Mouse (Mus musculus): ENCODE data around the gene E130114P18Rik.

The E130114P18Rik gene

GRCm38 (mm10) chr4:97751483-97752251 lies 26.2 kb downstream of the E130114P18Rik start:
- peak; percentile 71 for DNase-seq (ENCODE audit: low read depth)

GRCm38 (mm10) chr4:97751030-97751482 lies 26.8 kb downstream of the E130114P18Rik start:
- DNase-seq (ENCODE audit: low read depth), result peak; percentile 95

- DNase-seq (ENCODE audit: low read depth), result no peak
Measured at GRCm38 (mm10) chr4:97750401-97750800, 27.5 kb downstream of the E130114P18Rik start.

DNA sequence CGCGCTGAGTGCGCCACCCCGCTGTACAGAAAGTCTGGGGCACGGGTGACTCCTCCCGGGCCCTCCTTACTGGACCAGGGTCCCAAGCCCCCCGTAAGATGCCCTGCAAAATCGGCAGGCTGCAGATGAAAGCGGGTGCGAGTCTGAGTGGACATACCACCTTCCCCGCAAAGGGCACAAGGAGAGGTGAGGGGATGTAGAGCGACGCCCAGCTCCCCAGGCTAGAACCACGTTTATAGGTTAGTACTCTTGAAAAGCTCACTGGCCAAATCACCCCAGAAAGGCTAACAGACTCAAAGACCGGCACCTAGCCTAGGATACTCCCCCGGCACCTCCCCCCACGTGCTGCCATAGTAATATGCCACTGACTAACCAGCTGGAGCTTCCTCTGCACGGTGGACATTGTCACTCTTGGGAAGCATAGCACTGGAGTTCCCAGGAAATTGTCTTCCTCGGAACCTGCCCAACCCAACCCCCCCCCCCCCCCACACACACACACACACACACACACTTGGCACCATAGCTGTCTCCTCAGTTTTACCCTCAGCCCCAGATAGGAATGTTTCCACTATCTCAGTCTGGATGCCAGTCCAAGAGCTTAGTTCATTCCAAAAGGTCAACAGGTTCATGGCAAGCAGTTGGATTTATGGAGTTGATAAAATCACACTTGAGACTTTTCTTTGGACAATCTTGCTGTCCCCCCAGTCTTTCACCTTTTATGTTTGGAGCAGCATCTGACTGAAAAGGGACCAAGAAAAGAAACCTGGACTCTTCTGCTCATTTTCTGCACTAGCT lies 31.6 kb downstream of the E130114P18Rik start:
- peak; percentile 24 for DNase-seq (ENCODE audit: low read depth)

GRCm38 (mm10) chr4:97745296-97746105 lies 32.4 kb downstream of the E130114P18Rik start:
- DNase-seq (ENCODE audit: low read depth), result peak; percentile 77

DNA sequence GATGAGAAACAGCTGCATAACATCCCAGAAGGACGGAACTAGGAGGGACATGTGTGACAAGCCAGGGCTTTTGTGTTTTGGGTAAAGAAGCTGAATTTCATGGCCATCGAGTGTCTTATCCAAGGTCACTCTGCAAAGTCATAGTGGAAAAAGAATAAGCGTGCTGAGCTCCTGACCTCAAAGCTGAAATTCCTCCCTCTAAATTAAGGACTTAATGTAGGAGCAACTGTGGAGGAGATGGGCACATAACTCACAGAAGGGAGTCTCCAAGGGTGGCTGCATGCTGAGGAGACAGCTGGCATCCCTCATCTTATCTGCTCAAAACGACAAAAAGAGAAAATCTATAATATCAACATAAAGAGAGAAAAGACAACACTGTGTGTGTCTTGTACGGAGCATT lies 33.9 kb downstream of the E130114P18Rik start:
- no peak for DNase-seq (ENCODE audit: low read depth)

GRCm38 (mm10) chr4:97733392-97733791 lies 44.5 kb downstream of the E130114P18Rik start:
- DNase-seq (ENCODE audit: low read depth), result no peak

DNA sequence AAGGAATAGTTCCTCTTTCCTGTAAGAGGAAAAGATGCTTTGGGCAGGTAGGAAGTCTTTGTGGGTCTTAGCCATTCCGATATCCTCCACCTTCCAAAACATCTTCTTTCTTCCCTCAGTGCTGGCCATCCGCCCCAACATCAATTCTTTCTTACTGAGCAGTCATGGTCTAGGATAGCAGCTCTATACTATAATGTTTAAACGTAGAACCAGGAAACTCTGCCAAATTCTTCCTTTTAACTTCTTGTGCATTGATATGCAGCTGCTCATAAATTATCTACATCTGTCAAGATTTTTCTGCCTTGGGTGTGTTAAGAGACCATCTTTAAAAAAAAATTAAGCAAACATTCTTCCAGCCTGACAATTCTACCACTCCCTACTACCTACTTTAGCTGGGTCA lies 47.5 kb downstream of the E130114P18Rik start:
- DNase-seq (ENCODE audit: low read depth), result no peak

DNA sequence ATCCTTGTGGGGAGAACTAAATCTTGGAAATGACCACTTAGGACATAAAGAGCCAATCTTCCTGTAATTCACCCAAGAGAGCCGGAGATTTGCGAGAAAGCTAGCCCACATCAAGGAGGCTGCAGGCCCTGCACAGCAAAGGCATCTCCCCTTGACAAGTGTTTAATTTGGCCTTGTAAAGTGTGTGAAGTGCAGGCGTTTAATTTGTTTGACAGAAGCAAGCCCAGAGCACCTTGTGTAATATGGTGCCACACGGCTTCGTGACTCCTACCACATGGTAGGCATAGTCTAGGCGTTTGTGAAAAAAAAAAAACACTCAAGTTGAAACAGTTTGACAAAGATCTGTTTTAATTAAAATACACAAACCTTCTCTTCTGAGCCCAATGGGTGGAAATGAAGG lies 47.9 kb downstream of the E130114P18Rik start:
- no peak for DNase-seq (ENCODE audit: low read depth)

GRCm38 (mm10) chr4:97728520-97728919 lies 49.4 kb downstream of the E130114P18Rik start:
- DNase-seq (ENCODE audit: low read depth), result no peak

DNA sequence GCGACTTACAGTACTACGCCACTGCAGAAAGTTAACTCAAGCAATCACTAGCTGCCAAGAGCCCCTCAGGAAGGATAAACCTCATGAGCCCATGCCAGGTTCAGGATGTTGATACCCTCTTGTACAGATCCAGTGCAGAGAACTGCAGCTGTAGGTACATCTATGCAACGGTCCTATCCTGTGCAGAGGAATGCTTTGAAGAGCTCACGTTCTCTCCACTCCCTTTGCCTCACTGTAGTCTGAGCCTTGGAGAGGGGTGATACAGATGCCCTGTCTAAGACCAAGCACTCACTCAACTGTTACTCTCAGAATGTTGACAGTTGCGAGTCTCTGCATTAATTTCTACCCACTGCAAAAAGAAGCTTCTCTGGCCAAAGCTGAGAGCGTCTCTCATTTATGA lies 54.5 kb downstream of the E130114P18Rik start:
- DNase-seq (ENCODE audit: low read depth), result no peak

GRCm38 (mm10) chr4:97722666-97723065 lies 55.2 kb downstream of the E130114P18Rik start:
- no peak for DNase-seq (ENCODE audit: low read depth)

DNA sequence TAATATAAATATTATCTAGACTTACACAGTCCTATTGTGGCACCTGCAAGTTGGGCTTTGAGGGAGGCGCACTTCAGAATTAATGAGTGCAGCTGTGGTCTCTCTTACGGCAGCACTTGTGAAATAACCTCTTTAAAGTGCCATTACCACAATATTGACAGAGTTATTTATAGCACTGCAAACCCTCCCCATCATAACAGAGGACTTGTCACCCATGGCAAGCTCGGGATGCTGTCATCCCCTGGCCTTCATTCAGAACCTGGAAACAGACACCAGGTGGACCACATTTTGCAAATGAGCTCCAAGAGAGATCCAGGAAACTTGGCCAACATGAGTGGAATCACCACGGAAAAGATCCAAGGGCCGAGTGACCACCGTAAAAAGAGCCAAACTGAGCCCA lies 63.3 kb downstream of the E130114P18Rik start:
- DNase-seq (ENCODE audit: low read depth), result no peak

GRCm38 (mm10) chr4:97714101-97714615 lies 63.7 kb downstream of the E130114P18Rik start:
- DNase-seq (ENCODE audit: low read depth), result no peak

DNA sequence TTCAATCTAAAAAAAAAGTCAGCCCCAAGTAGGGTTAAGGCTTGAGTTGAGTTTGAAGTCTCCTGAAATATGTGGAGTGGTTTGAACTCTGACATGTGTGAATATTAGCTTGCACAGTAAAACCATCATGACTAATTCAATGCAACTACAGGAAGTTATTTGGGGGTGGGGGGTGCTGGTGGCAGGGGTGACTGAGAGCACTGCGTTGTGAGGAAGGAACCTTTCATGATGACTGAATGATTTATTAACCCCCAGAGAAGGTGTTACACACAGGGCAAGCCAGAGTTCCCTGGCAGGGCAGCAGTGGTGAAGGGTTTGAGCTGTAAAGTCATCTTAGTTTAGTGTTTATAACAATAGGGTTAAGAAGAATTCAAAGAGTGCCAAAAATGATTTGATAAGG lies 65.3 kb downstream of the E130114P18Rik start:
- DNase-seq (ENCODE audit: low read depth), result no peak

GRCm38 (mm10) chr4:97710048-97710765 lies 67.7 kb downstream of the E130114P18Rik start:
- no peak for DNase-seq (ENCODE audit: low read depth)

GRCm38 (mm10) chr4:97707373-97708152 lies 70.3 kb downstream of the E130114P18Rik start:
- no peak for DNase-seq (ENCODE audit: low read depth)

- no peak for DNase-seq (ENCODE audit: low read depth)
Measured at GRCm38 (mm10) chr4:97696684-97697615, 80.9 kb downstream of the E130114P18Rik start.

DNA sequence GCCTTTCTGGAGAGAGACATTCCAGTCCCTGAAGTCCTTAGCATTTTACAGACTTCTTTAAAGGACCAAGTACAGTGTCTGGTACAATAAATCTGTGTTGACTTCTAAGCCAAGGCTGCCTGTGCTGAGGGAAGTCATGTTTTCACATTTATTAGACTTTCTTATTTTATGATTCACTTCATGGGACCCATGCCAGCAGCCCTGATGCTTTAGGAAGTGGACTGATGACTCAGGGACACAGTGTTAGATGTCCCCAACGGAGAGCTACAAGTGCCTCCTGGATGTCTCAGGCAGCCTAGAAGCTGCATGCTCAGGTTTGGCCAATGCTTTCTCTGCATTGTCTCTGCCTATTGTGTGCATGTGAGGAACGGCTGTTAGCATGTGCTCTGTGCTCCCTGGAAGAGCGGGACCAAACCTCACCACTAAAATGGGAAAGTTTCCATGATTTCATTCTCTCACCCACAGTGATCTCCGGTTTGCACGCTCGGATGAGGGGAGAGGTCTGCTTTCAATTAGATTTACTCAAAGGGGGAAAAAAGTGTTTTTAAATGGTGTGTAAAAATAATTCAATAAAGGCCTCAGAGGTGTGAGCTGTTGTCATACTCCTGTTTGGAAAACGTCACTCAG lies 82.4 kb downstream of the E130114P18Rik start:
- DNase-seq (ENCODE audit: low read depth), result no peak
